Mouse (Mus musculus) spleen, postnatal 36 days (tissue): ENCODE measurements around the gene Ifrd2.

ENCODE experiments used
- DNase-seq, 2 experiments: peaks; one replicate each; pipeline ENCODE4 v3.0.0; 2022; ENCODE audit warnings: low spot score in 2 of 2, mixed read lengths in 1 of 2

Gene Ifrd2

GRCm38 (mm10) chr9:107586974-107587832, at the start of gene Ifrd2:
Gene Ifrd2 (plus strand): TSS chr9:107587642.
- DNase-seq: peak; percentile 99

- no peak for DNase-seq
Measured at GRCm38 (mm10) chr9:107538231-107538630, 49.2 kb upstream of the Ifrd2 start.

GRCm38 (mm10) chr9:107538711-107539110, 48.7 kb upstream of the Ifrd2 start:
- no peak for DNase-seq

GRCm38 (mm10) chr9:107539940-107540339, 47.5 kb upstream of the Ifrd2 start:
- DNase-seq: no peak

GRCm38 (mm10) chr9:107540420-107540819, 47.0 kb upstream of the Ifrd2 start:
- DNase-seq: no peak

- DNase-seq: no peak
Measured at GRCm38 (mm10) chr9:107541005-107541404, 46.4 kb upstream of the Ifrd2 start.

GRCm38 (mm10) chr9:107541474-107542351, 45.7 kb upstream of the Ifrd2 start, which contains the start of the genes Cyb561d2 and Nprl2:
Gene Cyb561d2 (minus strand): TSS chr9:107542193.
Gene Nprl2 (plus strand): TSS chr9:107542226.
- DNase-seq: peak; percentile 94

- no peak for DNase-seq
Measured at GRCm38 (mm10) chr9:107542352-107542686, 45.1 kb upstream of the Ifrd2 start.

GRCm38 (mm10) chr9:107542721-107543120, 44.7 kb upstream of the Ifrd2 start:
- no peak for DNase-seq

- DNase-seq: no peak
Measured at GRCm38 (mm10) chr9:107543299-107543698, 44.1 kb upstream of the Ifrd2 start.

GRCm38 (mm10) chr9:107544196-107544700, 43.2 kb upstream of the Ifrd2 start:
- DNase-seq: no peak

- no peak for DNase-seq
Measured at GRCm38 (mm10) chr9:107544729-107545128, 42.7 kb upstream of the Ifrd2 start.

- no peak for DNase-seq
Measured at GRCm38 (mm10) chr9:107545199-107545598, 42.2 kb upstream of the Ifrd2 start.

GRCm38 (mm10) chr9:107545602-107546001, 41.8 kb upstream of the Ifrd2 start:
- peak; percentile 60 to 65 for DNase-seq

- peak; percentile 82 to 87 for DNase-seq
Measured at GRCm38 (mm10) chr9:107547026-107547425, 40.4 kb upstream of the Ifrd2 start, which contains the start of gene Zmynd10. Gene Zmynd10 (plus strand): TSS chr9:107547298.

GRCm38 (mm10) chr9:107547957-107548356, 39.5 kb upstream of the Ifrd2 start:
- no peak for DNase-seq

- no peak for DNase-seq
Measured at GRCm38 (mm10) chr9:107548820-107549219, 38.6 kb upstream of the Ifrd2 start.

- no peak for DNase-seq
Measured at GRCm38 (mm10) chr9:107549297-107550074, 38.0 kb upstream of the Ifrd2 start.

GRCm38 (mm10) chr9:107550491-107551116, 36.8 kb upstream of the Ifrd2 start:
- no peak for DNase-seq

GRCm38 (mm10) chr9:107551117-107551889, 36.1 kb upstream of the Ifrd2 start, which contains the start of gene Rassf1:
Gene Rassf1 (plus strand): TSS chr9:107551555.
- peak; percentile 84 to 87 for DNase-seq
